Mouse (Mus musculus) right cerebral cortex, adult 18-20 months (tissue): ENCODE results near the gene Agtr2.
"Not testable (repeated sequence)": the region's sequence is repeated elsewhere in the genome, so short reads cannot be mapped to it uniquely, and the experiment has no call there.

Experiments used
- DNase-seq: peaks from one replicate; pipeline ENCODE4 v3.0.0; 2022; ENCODE audit warnings: mixed read lengths

Agtr2 gene

GRCm38 (mm10) chrX:21484414-21484813, at the start of gene Agtr2:
Agtr2 (plus strand) TSS chrX:21484544.
- no peak for DNase-seq

DNA sequence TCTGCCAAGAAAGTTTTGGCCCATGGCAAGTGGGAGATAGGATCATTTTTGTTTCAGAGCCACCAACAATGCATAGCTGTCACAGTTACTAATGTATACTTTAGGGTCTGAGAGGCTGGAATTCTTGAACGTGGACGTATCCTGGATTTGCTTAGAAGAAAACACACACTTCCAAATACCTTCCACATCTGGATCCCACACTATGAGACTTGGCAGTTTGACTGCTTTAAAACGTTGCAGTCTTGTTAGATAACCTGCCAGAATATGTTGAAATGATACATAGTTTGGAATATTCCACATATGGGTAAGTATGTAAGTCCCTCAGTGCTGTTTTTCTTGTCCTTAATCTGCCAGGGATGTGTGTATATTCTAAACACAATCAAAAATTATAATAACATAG, 31.8 kb upstream of the Agtr2 start:
- no peak for DNase-seq

GRCm38 (mm10) chrX:21488111-21488510, 3.8 kb downstream of the Agtr2 start:
- no peak for DNase-seq

GRCm38 (mm10) chrX:21500242-21500641, 15.9 kb downstream of the Agtr2 start:
- DNase-seq = no peak

DNA sequence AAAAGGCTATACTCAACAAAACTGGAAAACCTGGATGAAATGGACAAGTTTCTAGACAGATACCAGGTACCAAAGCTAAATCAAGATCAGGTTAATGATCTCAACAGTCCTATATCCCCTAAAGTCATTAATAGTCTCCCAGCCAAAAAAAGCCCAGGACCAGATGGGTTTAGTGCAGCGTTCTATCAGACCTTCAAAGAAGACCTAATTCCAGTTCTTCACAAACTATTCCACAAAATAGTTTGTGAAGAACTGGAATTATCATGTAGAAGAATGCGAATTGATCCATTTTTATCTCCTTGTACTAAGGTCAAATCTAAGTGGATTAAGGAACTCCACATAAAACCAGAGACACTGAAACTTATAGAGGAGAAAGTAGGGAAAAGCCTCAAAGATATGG, 23.0 kb downstream of the Agtr2 start:
- DNase-seq = not testable (repeated sequence)

DNA sequence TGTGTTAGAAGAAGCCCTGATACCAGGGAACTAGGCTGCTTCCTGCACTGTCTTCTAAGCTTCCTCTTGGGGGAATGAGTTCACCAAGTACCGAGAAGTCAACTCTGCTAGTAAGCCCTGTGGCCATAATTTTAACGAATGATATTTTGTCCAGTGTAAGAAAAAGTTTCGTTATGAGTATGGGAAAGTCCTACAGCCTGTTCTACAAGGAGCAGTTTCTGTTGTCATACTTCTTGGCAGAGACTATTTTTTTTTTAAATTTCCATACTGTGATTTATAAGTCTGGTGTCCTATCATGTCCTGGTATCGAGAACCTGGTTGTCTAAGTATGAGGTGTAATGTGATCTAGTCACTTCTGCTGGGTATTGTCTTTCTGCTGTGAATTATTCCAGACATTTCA, 38.2 kb downstream of the Agtr2 start:
- DNase-seq = no peak
